Mouse (Mus musculus): ENCODE data around the gene Rph3a. TPM values are rescaled to one million over a fixed set of nuclear protein-coding genes. Genes with fewer than 3 reads are reported as not detected.
"Not testable (repeated sequence)": the region's sequence is repeated elsewhere in the genome, so short reads cannot be mapped to it uniquely, and the experiment has no call there.

Rph3a gene
- polyA plus RNA-seq, 2 experiments, result 0.10 TPM; not detected in 1

GRCm38 (mm10) chr5:120927036-120927435 is 82.9 kb downstream of the Rph3a start:
- 0% methylated on average over 1 of the region's 1 CpGs for WGBS
- no peak for DNase-seq (ENCODE audit: low spot score)
- H3K4me2 ChIP-seq (replicated peaks; ENCODE audit: low read depth, low read length, severe bottlenecking), result no peak overlapping the region

DNA sequence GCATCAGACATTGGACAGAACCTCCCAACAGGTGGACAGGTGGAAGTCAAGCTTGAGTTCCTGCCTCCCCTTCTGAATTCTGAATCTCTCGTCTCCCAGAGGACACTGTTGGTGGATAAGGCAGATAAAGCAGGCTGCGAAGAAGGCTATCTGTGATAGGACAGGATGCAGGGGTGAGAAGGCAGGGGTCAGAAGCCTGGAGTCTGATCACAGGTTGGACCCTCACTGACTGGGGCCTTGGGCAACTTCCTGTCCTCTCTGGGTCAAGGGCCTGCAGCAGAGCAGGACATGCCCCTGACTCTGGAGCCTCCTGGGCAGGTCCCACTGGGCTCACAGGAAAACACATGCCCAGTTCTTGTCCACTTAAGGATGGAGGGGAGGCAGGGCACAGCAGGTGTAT is 83.6 kb downstream of the Rph3a start:
- not testable (repeated sequence) for DNase-seq (ENCODE audit: low spot score); H3K4me1 ChIP-seq (ENCODE audit: control insufficient read depth, insufficient read depth, low read length); ATAC-seq (ENCODE audit: low FRiP score, low read depth); H3K27me3 ChIP-seq (ENCODE audit: control insufficient read depth, insufficient read depth, low read length); H3K4me3 ChIP-seq (replicated peaks; ENCODE audit: low read length); H3K9ac ChIP-seq (ENCODE audit: low read depth, low read length, severe bottlenecking); H3K36me3 ChIP-seq (ENCODE audit: control insufficient read depth, insufficient read depth, low read length); H3K9me3 ChIP-seq (ENCODE audit: control insufficient read depth, low read length); H3K4me2 ChIP-seq (replicated peaks; ENCODE audit: low read depth, low read length, severe bottlenecking); H3K27ac ChIP-seq (replicated peaks; ENCODE audit: low read depth, low read length)
- WGBS, result 57% methylated on average over 2 of the region's 2 CpGs

More at GRCm38 (mm10) chr5:120927036-120927435, 82.9 kb downstream of the Rph3a start:
- no peak for ATAC-seq (ENCODE audit: low FRiP score, low read depth)
- H3K9me3 ChIP-seq (ENCODE audit: control insufficient read depth, low read length), result no peaks in the 10 kb centered on the region
- no peak overlapping the region for H3K4me3 ChIP-seq (replicated peaks; ENCODE audit: low read length)
- no peak overlapping the region for H3K27ac ChIP-seq (replicated peaks; ENCODE audit: low read depth, low read length)
- H3K36me3 ChIP-seq (ENCODE audit: control insufficient read depth, insufficient read depth, low read length), result no peaks in the 10 kb centered on the region
- H3K27me3 ChIP-seq (ENCODE audit: control insufficient read depth, insufficient read depth, low read length), result no peaks in the 10 kb centered on the region
- no peak overlapping the region for H3K9ac ChIP-seq (ENCODE audit: low read depth, low read length, severe bottlenecking)
- TF ChIP-seq POLR2A (IDR thresholded peaks at IDR 0.05; ENCODE audit: borderline replicate concordance, extremely low read depth, insufficient read depth, insufficient read length), result no peak
- no peaks in the 10 kb centered on the region for H3K4me1 ChIP-seq (ENCODE audit: control insufficient read depth, insufficient read depth, low read length)

GRCm38 (mm10) chr5:120924520-120924919 is 85.4 kb downstream of the Rph3a start:
- WGBS, result 70% methylated on average over 4 of the region's 4 CpGs
- H3K36me3 ChIP-seq (ENCODE audit: control insufficient read depth, insufficient read depth, low read length); H3K4me1 ChIP-seq (ENCODE audit: control insufficient read depth, insufficient read depth, low read length); H3K9ac ChIP-seq (ENCODE audit: low read depth, low read length, severe bottlenecking); DNase-seq (ENCODE audit: low spot score); H3K4me3 ChIP-seq (replicated peaks; ENCODE audit: low read length); H3K4me2 ChIP-seq (replicated peaks; ENCODE audit: low read depth, low read length, severe bottlenecking); ATAC-seq (ENCODE audit: low FRiP score, low read depth); H3K9me3 ChIP-seq (ENCODE audit: control insufficient read depth, low read length); H3K27me3 ChIP-seq (ENCODE audit: control insufficient read depth, insufficient read depth, low read length); H3K27ac ChIP-seq (replicated peaks; ENCODE audit: low read depth, low read length): not testable (repeated sequence)

DNA sequence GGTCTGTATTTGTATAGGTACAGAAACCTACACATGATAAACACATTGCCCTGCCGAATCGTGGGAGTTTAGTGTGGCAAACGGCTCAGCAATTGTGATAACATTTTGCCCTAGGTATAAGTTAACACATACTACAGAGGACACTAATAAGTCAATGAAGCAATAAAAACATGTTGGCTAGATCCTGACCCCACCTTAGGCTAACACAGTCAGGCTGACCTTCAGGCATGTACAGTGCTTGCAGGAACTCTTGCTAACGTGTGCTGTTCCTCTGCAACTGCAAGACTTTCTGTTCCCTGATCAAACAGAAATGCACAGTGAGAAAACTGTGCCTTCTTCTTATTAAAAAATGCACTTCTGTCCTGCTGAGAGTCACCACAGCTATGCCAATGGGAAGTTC is 85.9 kb downstream of the Rph3a start:
- DNase-seq (ENCODE audit: low spot score), result no peak
- no peak overlapping the region for H3K9ac ChIP-seq (ENCODE audit: low read depth, low read length, severe bottlenecking)
- H3K4me3 ChIP-seq (replicated peaks; ENCODE audit: low read length), result no peak overlapping the region
- H3K4me2 ChIP-seq (replicated peaks; ENCODE audit: low read depth, low read length, severe bottlenecking), result no peak overlapping the region
- no peaks in the 10 kb centered on the region for H3K27me3 ChIP-seq (ENCODE audit: control insufficient read depth, insufficient read depth, low read length)
- H3K4me1 ChIP-seq (ENCODE audit: control insufficient read depth, insufficient read depth, low read length), result no peaks in the 10 kb centered on the region
- ATAC-seq (ENCODE audit: low FRiP score, low read depth), result no peak
- no peak overlapping the region for H3K27ac ChIP-seq (replicated peaks; ENCODE audit: low read depth, low read length)
- no peaks in the 10 kb centered on the region for H3K9me3 ChIP-seq (ENCODE audit: control insufficient read depth, low read length)
- no peak for TF ChIP-seq POLR2A (IDR thresholded peaks at IDR 0.05; ENCODE audit: borderline replicate concordance, extremely low read depth, insufficient read depth, insufficient read length)
- WGBS, result 77% methylated on average over 4 of the region's 4 CpGs
- no peaks in the 10 kb centered on the region for H3K36me3 ChIP-seq (ENCODE audit: control insufficient read depth, insufficient read depth, low read length)

- Histone ChIP-seq H3K4me2 (replicated peaks; ENCODE audit: low read depth, low read length, severe bottlenecking) (no peak overlapping the region), H3K36me3 (ENCODE audit: control insufficient read depth, insufficient read depth, low read length) (no peaks in the 10 kb centered on the region), H3K27me3 (ENCODE audit: control insufficient read depth, insufficient read depth, low read length) (no peaks in the 10 kb centered on the region), H3K27ac (replicated peaks; ENCODE audit: low read depth, low read length) (no peak overlapping the region), H3K9ac (ENCODE audit: low read depth, low read length, severe bottlenecking) (no peak overlapping the region), H3K4me3 (replicated peaks; ENCODE audit: low read length) (no peak overlapping the region), H3K4me1 (ENCODE audit: control insufficient read depth, insufficient read depth, low read length) (no peaks in the 10 kb centered on the region), H3K9me3 (ENCODE audit: control insufficient read depth, low read length) (no peaks in the 10 kb centered on the region)
- WGBS, result 75% methylated on average over 3 of the region's 3 CpGs
- TF ChIP-seq POLR2A (IDR thresholded peaks at IDR 0.05; ENCODE audit: borderline replicate concordance, extremely low read depth, insufficient read depth, insufficient read length), result no peak
- DNase-seq (ENCODE audit: low spot score) (no peak), ATAC-seq (ENCODE audit: low FRiP score, low read depth) (no peak)
These were observed 89.6 kb downstream of the Rph3a start for GRCm38 (mm10) chr5:120920296-120920695.

DNA sequence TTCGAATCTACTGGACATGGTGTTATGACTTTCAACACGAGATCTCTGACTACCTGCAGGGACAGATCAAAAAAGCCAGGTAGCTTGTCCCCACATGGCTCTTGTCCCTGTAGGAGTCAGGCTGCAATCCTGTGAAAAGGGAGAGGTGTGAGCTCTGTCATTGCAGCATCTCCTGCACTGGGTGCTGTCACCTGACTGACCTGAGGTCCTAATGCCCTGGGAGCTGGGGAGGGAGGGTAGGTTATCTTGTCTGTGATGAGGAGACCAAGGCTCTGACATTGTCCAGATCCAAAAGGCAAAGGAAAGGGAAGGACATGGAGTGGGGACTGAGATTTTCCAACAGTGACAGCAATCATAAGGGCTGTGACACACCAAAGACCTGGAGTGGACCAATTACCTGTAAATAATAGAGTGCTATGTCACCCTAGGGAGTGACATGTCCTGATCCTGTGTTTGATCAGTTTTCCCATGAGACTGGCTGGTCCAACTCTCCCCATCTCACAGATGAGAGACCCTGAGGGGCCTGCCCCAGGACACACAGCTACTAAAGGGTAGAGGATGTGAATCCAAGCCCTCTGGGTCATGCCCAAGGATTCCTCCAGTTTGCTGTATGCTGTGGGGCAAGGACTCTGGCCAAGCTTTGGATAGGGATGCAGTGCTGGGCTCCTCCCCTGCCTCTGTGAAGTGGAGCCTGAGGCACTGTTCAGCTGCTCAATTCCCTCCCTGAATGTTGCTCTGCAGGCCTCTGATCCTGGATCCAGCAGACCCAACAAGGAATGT is 90.5 kb downstream of the Rph3a start:
- H3K9me3 ChIP-seq (ENCODE audit: control insufficient read depth, low read length); ATAC-seq (ENCODE audit: low FRiP score, low read depth); H3K27me3 ChIP-seq (ENCODE audit: control insufficient read depth, insufficient read depth, low read length); H3K4me3 ChIP-seq (replicated peaks; ENCODE audit: low read length); H3K4me1 ChIP-seq (ENCODE audit: control insufficient read depth, insufficient read depth, low read length); H3K9ac ChIP-seq (ENCODE audit: low read depth, low read length, severe bottlenecking); H3K27ac ChIP-seq (replicated peaks; ENCODE audit: low read depth, low read length); DNase-seq (ENCODE audit: low spot score); H3K36me3 ChIP-seq (ENCODE audit: control insufficient read depth, insufficient read depth, low read length); H3K4me2 ChIP-seq (replicated peaks; ENCODE audit: low read depth, low read length, severe bottlenecking): not testable (repeated sequence)
- WGBS, result 61% methylated on average over 2 of the region's 2 CpGs

GRCm38 (mm10) chr5:120914204-120914603 is 95.7 kb downstream of the Rph3a start, which contains the start of gene Oas1d:
Oas1d (plus strand) TSS chr5:120914536.
- DNase-seq (ENCODE audit: low spot score); H3K4me1 ChIP-seq (ENCODE audit: control insufficient read depth, insufficient read depth, low read length); H3K27ac ChIP-seq (replicated peaks; ENCODE audit: low read depth, low read length); H3K9me3 ChIP-seq (ENCODE audit: control insufficient read depth, low read length); ATAC-seq (ENCODE audit: low FRiP score, low read depth); H3K27me3 ChIP-seq (ENCODE audit: control insufficient read depth, insufficient read depth, low read length); H3K4me2 ChIP-seq (replicated peaks; ENCODE audit: low read depth, low read length, severe bottlenecking); H3K36me3 ChIP-seq (ENCODE audit: control insufficient read depth, insufficient read depth, low read length); H3K4me3 ChIP-seq (replicated peaks; ENCODE audit: low read length); H3K9ac ChIP-seq (ENCODE audit: low read depth, low read length, severe bottlenecking): not testable (repeated sequence)
- 46% methylated on average over 8 of the region's 8 CpGs for WGBS
